Mouse (Mus musculus) heart, adult 2 months (tissue): ENCODE results near the gene Fto.

Experiments
- CTCF ChIP-seq: fragments of 200-600 bp; IDR thresholded peaks from 2 replicates; pipeline ENCODE4 v1.8.1; 2022; ENCODE audit warnings: antibody characterized with exemption, mild to moderate bottlenecking, moderate library complexity
- EP300 ChIP-seq: fragments of 200-500 bp; IDR thresholded peaks from 2 replicates; pipeline ENCODE4 v1.6.1; 2011; ENCODE audit warnings: low read depth, low read length, control low read depth; ENCODE audit not compliant: insufficient read depth
- POLR2A ChIP-seq: fragments of 200-500 bp; IDR thresholded peaks from 2 replicates; pipeline ENCODE4 v1.6.1; 2011; ENCODE audit warnings: mild to moderate bottlenecking, low read depth, low read length, control low read depth; ENCODE audit not compliant: insufficient read depth

GRCm38 (mm10) chr8:91377275-91377674 lies 64.0 kb downstream of the Fto start:
- TF ChIP-seq CTCF = no peak
- no peak for TF ChIP-seq POLR2A
- no peak for TF ChIP-seq EP300
